Mouse (Mus musculus) heart, adult 9 months (tissue): Measurements from ENCODE around the gene Serpinh1.

Source experiments
- DNase-seq, 2 experiments: peaks; one replicate each; pipeline ENCODE4 v3.0.0; 2022; ENCODE audit warnings: low spot score in 2 of 2

The Serpinh1 gene

GRCm38 (mm10) chr7:99352526-99353400 lies at the start of gene Serpinh1:
Serpinh1 (minus strand) TSS chr7:99353239.
- DNase-seq, result peak; percentile 95 to 96

GRCm38 (mm10) chr7:99402477-99402876 lies 49.4 kb upstream of the Serpinh1 start:
- DNase-seq, result no peak

GRCm38 (mm10) chr7:99401373-99401772 lies 48.3 kb upstream of the Serpinh1 start:
- DNase-seq, result no peak

- DNase-seq, result peak in 1 of 2 experiments; percentile 48
These were observed 44.1 kb upstream of the Serpinh1 start for GRCm38 (mm10) chr7:99396994-99397659.

GRCm38 (mm10) chr7:99395908-99396616 lies 43.0 kb upstream of the Serpinh1 start:
- DNase-seq, result peak in 1 of 2 experiments; percentile 44

- no peak for DNase-seq
These were observed 42.3 kb upstream of the Serpinh1 start for GRCm38 (mm10) chr7:99395385-99395784.

- no peak for DNase-seq
These were observed 40.8 kb upstream of the Serpinh1 start for GRCm38 (mm10) chr7:99393711-99394325.

GRCm38 (mm10) chr7:99392696-99393095 lies 39.7 kb upstream of the Serpinh1 start:
- no peak for DNase-seq

- no peak for DNase-seq
These were observed 37.5 kb upstream of the Serpinh1 start for GRCm38 (mm10) chr7:99390559-99390958.

GRCm38 (mm10) chr7:99387356-99387755 lies 34.3 kb upstream of the Serpinh1 start:
- DNase-seq, result no peak

- no peak for DNase-seq
These were observed 33.8 kb upstream of the Serpinh1 start for GRCm38 (mm10) chr7:99386811-99387210.

GRCm38 (mm10) chr7:99386030-99386429 lies 33.0 kb upstream of the Serpinh1 start:
- DNase-seq, result peak in 1 of 2 experiments; percentile 49

GRCm38 (mm10) chr7:99384101-99384611 lies 31.1 kb upstream of the Serpinh1 start:
- peak; percentile 33 to 51 for DNase-seq

- peak in 1 of 2 experiments; percentile 25 for DNase-seq
These were observed 30.2 kb upstream of the Serpinh1 start for GRCm38 (mm10) chr7:99383246-99383645.

- DNase-seq, result peak in 1 of 2 experiments; percentile 14
These were observed 29.3 kb upstream of the Serpinh1 start for GRCm38 (mm10) chr7:99382088-99383000.

GRCm38 (mm10) chr7:99381214-99382087 lies 28.4 kb upstream of the Serpinh1 start, which contains the start of gene Gdpd5:
Gdpd5 (plus strand) TSS chr7:99381414.
- peak; percentile 97 to 99 for DNase-seq

GRCm38 (mm10) chr7:99380491-99381213 lies 27.6 kb upstream of the Serpinh1 start:
- no peak for DNase-seq

GRCm38 (mm10) chr7:99378870-99379269 lies 25.8 kb upstream of the Serpinh1 start:
- no peak for DNase-seq

GRCm38 (mm10) chr7:99375455-99375854 lies 22.4 kb upstream of the Serpinh1 start:
- DNase-seq, result peak in 1 of 2 experiments; percentile 56
